Mouse (Mus musculus): ENCODE measurements around the gene Ccdc15. TPM values are rescaled to one million over a fixed set of nuclear protein-coding genes. Genes with fewer than 3 reads are reported as not detected.

The Ccdc15 gene
- total RNA-seq, 2 experiments from 2014 or later = 1.2 to 1.3 TPM

DNA sequence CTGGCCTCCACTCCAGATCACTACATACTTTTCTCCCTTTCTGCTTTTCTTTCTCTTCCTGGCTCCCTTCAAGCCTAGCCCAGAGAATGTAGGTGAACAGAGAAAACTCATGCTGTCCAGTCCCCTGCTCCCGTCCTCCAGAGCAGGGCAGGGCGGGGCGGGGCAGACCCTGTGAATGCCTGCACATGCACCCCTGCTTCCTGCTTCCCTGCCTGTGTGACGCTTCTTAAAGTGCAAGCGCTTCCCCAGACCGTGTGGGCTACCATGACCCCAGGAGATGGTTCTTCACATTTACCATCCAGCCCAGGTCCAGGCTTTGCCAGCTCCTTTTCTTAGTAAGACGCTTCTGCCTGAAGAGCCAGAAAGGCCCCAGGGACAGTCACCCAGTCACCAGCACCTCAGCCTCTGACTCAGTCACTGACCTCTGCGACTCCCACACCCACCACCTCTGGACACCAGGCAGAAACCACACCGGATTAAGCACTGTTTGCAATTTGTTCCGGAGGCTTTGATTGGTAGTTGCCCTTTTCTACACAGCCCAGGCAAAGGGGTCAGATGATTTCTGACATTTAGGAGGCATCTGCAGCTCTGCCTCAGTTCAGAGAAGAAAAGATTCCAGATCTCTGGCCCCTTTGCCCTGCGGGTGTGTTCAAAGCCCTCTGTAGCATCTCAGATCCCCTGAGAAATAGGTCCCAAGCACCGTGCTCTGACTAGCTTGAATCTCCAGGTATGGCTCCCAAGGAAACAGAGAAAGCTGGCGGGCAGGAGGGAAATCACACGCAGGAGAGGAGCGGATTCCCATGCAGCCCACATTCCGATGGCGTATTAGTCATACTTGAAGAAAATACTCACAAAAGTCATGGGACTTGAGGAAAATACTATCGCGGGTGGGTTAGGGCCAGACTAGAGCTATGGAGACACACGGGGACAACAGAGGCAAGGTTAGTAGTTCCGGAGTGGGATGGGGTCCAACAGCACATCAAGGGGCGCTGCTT is 115.7 kb downstream of the Ccdc15 start:
- no peak for DNase-seq

DNA sequence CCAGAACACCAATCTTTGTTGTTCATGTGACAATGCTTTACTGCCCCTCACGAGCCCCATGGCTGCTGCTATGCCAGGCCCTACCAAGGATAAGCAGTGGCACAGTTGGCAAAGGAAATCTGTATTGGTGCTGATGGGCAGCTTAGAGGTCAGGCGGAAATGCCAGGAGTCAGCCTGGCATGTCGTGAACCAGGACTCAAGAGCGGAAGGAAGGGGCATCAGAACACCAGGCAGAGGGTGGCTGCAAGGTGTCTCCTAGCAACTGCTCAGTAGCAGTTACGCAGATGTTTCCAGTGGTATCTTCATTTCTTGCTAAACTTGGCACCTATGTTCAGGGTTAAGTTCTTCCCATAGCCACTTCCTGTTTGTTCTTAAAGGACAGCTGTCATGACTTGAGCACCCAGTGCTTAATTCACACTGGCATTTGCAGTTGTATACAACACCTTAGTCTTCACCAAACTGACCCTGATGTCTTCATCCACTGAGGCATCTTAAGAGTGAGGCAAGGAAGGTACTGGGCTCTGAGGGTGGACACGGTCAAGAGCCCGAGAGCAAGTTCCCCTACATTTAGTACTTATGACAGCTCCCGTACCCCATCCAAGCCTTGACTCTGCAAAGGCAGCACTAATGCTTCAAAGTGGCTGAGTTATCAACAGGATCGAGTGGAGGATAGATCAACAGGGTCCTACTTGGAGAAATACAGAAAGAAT is 117.6 kb downstream of the Ccdc15 start:
- no peak for DNase-seq

DNA sequence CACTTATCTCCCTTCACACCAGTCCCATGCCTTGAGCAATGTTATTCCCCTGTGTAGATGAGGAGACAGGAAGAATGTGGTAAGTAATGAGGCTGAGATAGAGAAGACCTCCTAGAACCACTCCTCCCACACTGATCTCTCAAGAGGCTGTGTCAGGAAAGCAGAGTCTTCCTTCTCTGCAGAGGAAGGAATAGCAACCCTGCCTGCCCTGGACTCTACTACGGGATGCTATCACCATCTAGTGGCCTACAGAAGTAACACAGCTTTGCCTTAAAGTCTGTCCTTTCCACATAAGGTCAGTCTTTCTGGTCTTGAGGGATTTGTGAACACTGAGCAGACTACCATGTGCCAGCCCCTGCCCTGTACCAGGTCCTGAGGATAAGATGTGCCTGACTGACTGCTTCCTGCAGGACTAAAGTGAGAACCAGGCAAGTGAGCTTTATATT is 118.3 kb downstream of the Ccdc15 start:
- DNase-seq = peak; percentile 43

Other genes starting within 250 kb of the Ccdc15 start
- gene Pknox2, start 201.0 kb downstream of the Ccdc15 start, total RNA-seq (2021) = 10 to 100 TPM; 30.1 to 31.4 TPM
- gene Tmem218, start 140.2 kb downstream of the Ccdc15 start, total RNA-seq (2021) = 1 to 10 TPM; 2.3 to 3.1 TPM
- 1 to 10 TPM in 1 of 2 experiments, under 1 TPM in 1; 0.92 to 1.1 TPM for gene Slc37a2, start 92.7 kb downstream of the Ccdc15 start, total RNA-seq (2021)
- gene Hepacam, start 18.9 kb upstream of the Ccdc15 start, total RNA-seq (2021) = under 1 TPM; 0.13 to 0.33 TPM
- gene Robo4, start 53.5 kb upstream of the Ccdc15 start, total RNA-seq (2021) = 1 to 10 TPM; 7.6 to 9.7 TPM
- not detected for gene Robo3, start 84.8 kb upstream of the Ccdc15 start, total RNA-seq (2021)
- gene Msantd2, start 140.9 kb upstream of the Ccdc15 start, total RNA-seq (2021) = 1 to 10 TPM; 3.0 to 6.6 TPM
- gene Esam, start 179.6 kb upstream of the Ccdc15 start, total RNA-seq (2021) = 10 to 100 TPM; 17.0 to 26.7 TPM
- gene Vsig2, start 190.8 kb upstream of the Ccdc15 start, total RNA-seq (2021) = 1 to 10 TPM; 1.1 to 2.4 TPM
- gene Nrgn, start 204.5 kb upstream of the Ccdc15 start, total RNA-seq (2021) = under 1 TPM; 0.72 to 0.79 TPM
- gene Siae, start 207.3 kb upstream of the Ccdc15 start, total RNA-seq (2021) = 1 to 10 TPM; 3.0 to 4.0 TPM